In genomic region chr2:126584621-126585369, GRCm38 (mm10) we compare ENCODE assay signal across 33 mouse cellular contexts. TPM values are rescaled to one million over a fixed set of nuclear protein-coding genes. Genes with fewer than 3 reads are reported as not detected.
"Had no signal": no experiment of that assay in that cellular context is flagged by ENCODE, and none has a peak within 500 bp of the region (broad histone marks: within the 10 kb centered on the region; RNA-seq: fewer than 3 reads in every experiment).

No protein-coding gene starts in this region.

- H3K9ac ChIP-seq: limb, embryonic 12.5 days; limb, embryonic 13.5 days; limb, embryonic 15.5 days; liver, embryonic 12.5 days; liver, embryonic 13.5 days; liver, embryonic 14.5 days; liver, embryonic 15.5 days; liver, postnatal 0 days; lung, embryonic 14.5 days; lung, embryonic 15.5 days; midbrain, embryonic 12.5 days; midbrain, embryonic 13.5 days; midbrain, embryonic 15.5 days; neural tube, embryonic 12.5 days; neural tube, embryonic 13.5 days had no signal

- H3K9me3 ChIP-seq: limb, embryonic 10.5 days; limb, embryonic 12.5 days; limb, embryonic 13.5 days; limb, embryonic 15.5 days; liver, embryonic 12.5 days; liver, embryonic 13.5 days; liver, embryonic 15.5 days; lung, embryonic 15.5 days; midbrain, embryonic 10.5 days; midbrain, embryonic 12.5 days; midbrain, embryonic 13.5 days; midbrain, embryonic 15.5 days; neural tube, embryonic 12.5 days; neural tube, embryonic 13.5 days had no signal

- DNase-seq: left cerebral cortex, postnatal 4 days; liver; liver, embryonic 13.5 days; liver, postnatal 0 days; lung, adult 18-20 months; lung, adult 2 months; lung, embryonic 14.5 days; lung, postnatal 10 days; lung, postnatal 36 days; lung, postnatal 4 days; midbrain, embryonic 14.5 days had no signal

- H3K27me3 ChIP-seq: limb, embryonic 12.5 days; limb, embryonic 13.5 days; limb, embryonic 15.5 days; liver, embryonic 12.5 days; liver, embryonic 13.5 days; liver, embryonic 15.5 days; lung, embryonic 15.5 days; midbrain, embryonic 12.5 days; midbrain, embryonic 13.5 days; midbrain, embryonic 15.5 days; neural tube, embryonic 12.5 days; neural tube, embryonic 13.5 days had no signal

- H3K4me3 ChIP-seq: limb, embryonic 10.5 days; limb, embryonic 12.5 days; limb, embryonic 13.5 days; limb, embryonic 15.5 days; liver, embryonic 12.5 days; liver, embryonic 13.5 days; liver, embryonic 15.5 days; lung, embryonic 15.5 days; megakaryocyte, embryonic 14.5 days; midbrain, embryonic 10.5 days; midbrain, embryonic 12.5 days; midbrain, embryonic 13.5 days; midbrain, embryonic 15.5 days; myocyte; neural tube, embryonic 12.5 days; neural tube, embryonic 13.5 days had no signal

- H3K27ac ChIP-seq: limb, embryonic 10.5 days; limb, embryonic 12.5 days; limb, embryonic 13.5 days; limb, embryonic 15.5 days; liver, embryonic 12.5 days; liver, embryonic 13.5 days; liver, embryonic 14.5 days; liver, embryonic 15.5 days; lung, embryonic 15.5 days; macrophage; midbrain, embryonic 10.5 days; midbrain, embryonic 12.5 days; midbrain, embryonic 13.5 days; midbrain, embryonic 15.5 days; neural tube, embryonic 12.5 days; neural tube, embryonic 13.5 days had no signal

- H3K36me3 ChIP-seq: limb, embryonic 10.5 days; limb, embryonic 12.5 days; limb, embryonic 13.5 days; limb, embryonic 15.5 days; lung, embryonic 15.5 days; midbrain, embryonic 10.5 days; midbrain, embryonic 12.5 days; midbrain, embryonic 15.5 days; neural tube, embryonic 12.5 days had no signal

- ATAC-seq: liver, embryonic 12.5 days; liver, postnatal 0 days; midbrain, embryonic 13.5 days; midbrain, embryonic 15.5 days; midbrain, embryonic 16.5 days had no signal

- H3K4me2 ChIP-seq: limb, embryonic 12.5 days; limb, embryonic 13.5 days; limb, embryonic 15.5 days; liver, embryonic 11.5 days; liver, embryonic 12.5 days; liver, embryonic 13.5 days; liver, embryonic 15.5 days; lung, embryonic 14.5 days; lung, embryonic 15.5 days; midbrain, embryonic 11.5 days; midbrain, embryonic 12.5 days; midbrain, embryonic 13.5 days; midbrain, embryonic 15.5 days; neural tube, embryonic 12.5 days; neural tube, embryonic 13.5 days had no signal

- H3K4me1 ChIP-seq: limb, embryonic 10.5 days; limb, embryonic 12.5 days; liver, embryonic 12.5 days; liver, embryonic 13.5 days; liver, embryonic 15.5 days; lung, embryonic 15.5 days; midbrain, embryonic 10.5 days; midbrain, embryonic 12.5 days; midbrain, embryonic 13.5 days; midbrain, embryonic 15.5 days; neural tube, embryonic 12.5 days; neural tube, embryonic 13.5 days had no signal

RNA-seq across cellular contexts. Expression of gene Slc27a2, which starts 32.6 kb away (rescaled TPM):
- total RNA-seq: monocyte, adult 5-6 weeks had no signal
- polyA plus RNA-seq: limb, embryonic 11.5 days; macrophage; myocyte had no signal
